Mouse (Mus musculus) ES-Bruce4 (cell line): Measurements from ENCODE around the gene Grm8. TPM values are rescaled to one million over a fixed set of nuclear protein-coding genes. Genes with fewer than 3 reads are reported as not detected.

Experiments
- H3K27ac ChIP-seq: 2 replicates; pipeline ENCODE4 v1.5.1; 2012; ENCODE audit warnings: low read length, inconsistent platforms; ENCODE audit not compliant: insufficient read depth
- H3K27me3 ChIP-seq: 2 replicates; pipeline ENCODE4 v1.6.1; 2012; ENCODE audit warnings: mild to moderate bottlenecking, low read length, inconsistent platforms; ENCODE audit not compliant: control insufficient read depth, poor library complexity, insufficient read depth, severe bottlenecking
- H3K36me3 ChIP-seq: 2 replicates; pipeline ENCODE4 v1.6.1; 2012; ENCODE audit warnings: inconsistent platforms, mild to moderate bottlenecking, low read length, moderate library complexity; ENCODE audit not compliant: control insufficient read depth, poor library complexity, insufficient read depth, severe bottlenecking
- H3K4me1 ChIP-seq: one replicate; pipeline ENCODE4 v1.8.1; 2011; ENCODE audit warnings: low read length; ENCODE audit not compliant: control insufficient read depth, insufficient read depth
- H3K4me3 ChIP-seq: 2 replicates; pipeline ENCODE4 v1.5.1; 2011; ENCODE audit warnings: low read depth, mild to moderate bottlenecking, low read length
- H3K9ac ChIP-seq: 2 replicates; pipeline ENCODE4 v1.6.1; 2012; ENCODE audit warnings: low read depth, mild to moderate bottlenecking, inconsistent platforms; ENCODE audit not compliant: poor library complexity, severe bottlenecking
- H3K9me3 ChIP-seq: replicated peaks from 2 replicates; pipeline ENCODE4 v1.6.1; 2012; ENCODE audit warnings: mild to moderate bottlenecking, low read length, inconsistent platforms; ENCODE audit not compliant: control insufficient read depth, poor library complexity, insufficient read depth, severe bottlenecking
- CTCF ChIP-seq: IDR thresholded peaks from one replicate; pipeline ENCODE4 v1.8.1; 2011; ENCODE audit warnings: low read depth, low read length
- EP300 ChIP-seq: IDR thresholded peaks from 2 replicates; pipeline ENCODE4 v1.6.1; 2011; ENCODE audit warnings: low read depth, low read length; ENCODE audit not compliant: insufficient read depth
- POLR2A ChIP-seq: IDR thresholded peaks from one replicate; pipeline ENCODE4 v1.8.1; 2011; ENCODE audit warnings: low read length; ENCODE audit not compliant: insufficient read depth
- polyA plus RNA-seq: library from polyadenylated mRNA; stranded (reverse); fragments of >200 nt; gene quantifications from 2 replicates; pipeline ENCODE4 v1.2.4, GENCODE M21; 2011; ENCODE audit warnings: low read depth; ENCODE audit not compliant: missing spikeins, insufficient read depth, insufficient read length

Grm8 gene
- polyA plus RNA-seq, 1 experiment = 1.9 TPM

DNA sequence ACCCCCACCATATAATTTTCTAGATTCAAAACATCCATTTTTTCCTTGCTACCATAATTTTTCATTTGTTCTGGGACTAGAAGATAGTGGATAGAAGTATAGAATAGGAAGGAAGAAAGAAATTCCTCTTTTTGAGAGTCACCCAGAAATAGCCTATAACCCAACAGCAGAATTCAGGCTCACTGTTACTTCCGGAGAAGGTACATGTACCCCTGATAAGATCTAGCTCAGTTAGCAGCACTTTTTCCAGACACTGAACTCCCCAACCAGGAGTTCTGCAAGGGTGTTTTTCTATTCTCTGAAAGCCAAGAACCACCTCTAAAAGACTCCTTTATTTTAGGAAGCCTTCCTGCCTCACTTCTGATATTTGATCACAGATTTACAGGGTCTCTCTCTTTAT lies 816.4 kb downstream of the Grm8 start:
- Histone ChIP-seq H3K27ac (no peak overlapping the region), H3K27me3 (no peaks in the 10 kb centered on the region; the same call in 1 of the 2 replicates), H3K4me1 (no peaks in the 10 kb centered on the region), H3K36me3 (no peaks in the 10 kb centered on the region), H3K4me3 (no peak overlapping the region), H3K9me3 (no peaks in the 10 kb centered on the region), H3K9ac (no peak overlapping the region)
- no peak for TF ChIP-seq POLR2A
- no peak for TF ChIP-seq EP300
- no peak for TF ChIP-seq CTCF

GRCm38 (mm10) chr6:27317422-27317821 lies 817.6 kb downstream of the Grm8 start:
- no peak overlapping the region for H3K9ac ChIP-seq
- no peaks in the 10 kb centered on the region for H3K9me3 ChIP-seq
- no peak overlapping the region for H3K27ac ChIP-seq
- TF ChIP-seq CTCF = no peak
- TF ChIP-seq POLR2A = no peak
- TF ChIP-seq EP300 = no peak
- H3K36me3 ChIP-seq = no peaks in the 10 kb centered on the region
- H3K4me3 ChIP-seq = no peak overlapping the region
- H3K27me3 ChIP-seq = no peaks in the 10 kb centered on the region; the same call in 1 of the 2 replicates
- no peaks in the 10 kb centered on the region for H3K4me1 ChIP-seq

GRCm38 (mm10) chr6:27316018-27316417 lies 819.0 kb downstream of the Grm8 start:
- no peak overlapping the region for H3K9ac ChIP-seq
- H3K4me3 ChIP-seq = no peak overlapping the region
- no peaks in the 10 kb centered on the region for H3K36me3 ChIP-seq
- no peaks in the 10 kb centered on the region for H3K4me1 ChIP-seq
- no peak overlapping the region for H3K27ac ChIP-seq
- TF ChIP-seq EP300 (no peak), POLR2A (no peak), CTCF (no peak)
- no peaks in the 10 kb centered on the region; the same call in 1 of the 2 replicates for H3K27me3 ChIP-seq
- no peaks in the 10 kb centered on the region for H3K9me3 ChIP-seq

DNA sequence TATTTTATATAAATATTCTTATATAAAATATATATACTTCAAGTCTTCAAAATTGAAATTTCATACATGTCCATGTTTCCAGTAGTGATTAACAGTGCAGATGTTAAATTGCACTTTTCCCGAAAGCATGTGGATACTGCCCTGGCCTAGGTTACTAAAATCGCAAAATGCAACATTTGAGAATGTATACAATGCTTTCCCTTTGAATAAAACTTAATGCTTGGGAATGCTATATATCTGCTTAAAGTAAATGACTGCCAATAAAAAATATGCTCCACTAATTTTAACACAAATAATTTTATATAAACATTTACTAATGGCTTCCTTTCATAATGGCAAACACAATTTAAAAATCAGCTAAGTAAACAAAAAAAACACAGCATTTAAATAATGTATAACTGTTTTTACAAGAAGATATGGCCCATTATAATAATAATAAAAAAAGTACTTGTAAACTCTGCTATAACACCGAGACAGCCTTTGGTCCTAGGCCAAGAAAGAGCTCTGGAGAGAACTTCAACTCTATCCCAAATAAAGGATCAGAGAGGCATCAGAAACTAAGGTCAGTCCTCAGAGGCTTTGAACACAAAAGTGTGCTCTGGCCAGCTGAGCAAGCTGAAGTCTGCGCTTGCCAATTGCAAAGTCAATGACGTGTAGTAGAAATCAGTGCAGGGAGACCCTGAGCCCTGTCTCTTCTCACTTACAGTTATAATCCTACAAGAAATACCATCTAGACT lies 820.5 kb downstream of the Grm8 start:
- Histone ChIP-seq H3K27ac (no peak overlapping the region), H3K4me3 (no peak overlapping the region), H3K27me3 (no peaks in the 10 kb centered on the region; the same call in 1 of the 2 replicates), H3K9ac (no peak overlapping the region), H3K4me1 (no peaks in the 10 kb centered on the region), H3K36me3 (no peaks in the 10 kb centered on the region), H3K9me3 (no peaks in the 10 kb centered on the region)
- TF ChIP-seq CTCF (no peak), EP300 (no peak), POLR2A (no peak)

DNA sequence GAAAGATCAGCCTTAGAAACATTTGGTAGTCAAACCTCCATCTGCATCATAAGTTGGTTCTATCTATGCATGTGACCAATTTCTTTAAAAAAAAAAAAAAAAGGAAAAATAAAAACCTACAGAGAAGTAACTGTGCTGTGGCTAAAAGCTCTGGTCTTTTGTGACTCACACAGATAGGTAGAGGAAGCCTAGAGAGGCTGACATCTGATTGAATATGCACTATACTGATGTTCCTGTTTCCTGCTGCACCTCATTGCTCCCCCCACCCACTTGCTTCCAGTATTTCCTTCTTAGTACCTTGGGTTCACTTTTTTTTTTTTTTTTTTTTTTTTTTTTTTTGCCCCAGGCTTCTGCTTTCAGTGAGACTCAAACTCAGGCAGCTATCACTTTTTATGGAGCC lies 824.6 kb downstream of the Grm8 start:
- H3K4me3 ChIP-seq = no peak overlapping the region
- TF ChIP-seq EP300 (no peak), CTCF (no peak), POLR2A (no peak)

DNA sequence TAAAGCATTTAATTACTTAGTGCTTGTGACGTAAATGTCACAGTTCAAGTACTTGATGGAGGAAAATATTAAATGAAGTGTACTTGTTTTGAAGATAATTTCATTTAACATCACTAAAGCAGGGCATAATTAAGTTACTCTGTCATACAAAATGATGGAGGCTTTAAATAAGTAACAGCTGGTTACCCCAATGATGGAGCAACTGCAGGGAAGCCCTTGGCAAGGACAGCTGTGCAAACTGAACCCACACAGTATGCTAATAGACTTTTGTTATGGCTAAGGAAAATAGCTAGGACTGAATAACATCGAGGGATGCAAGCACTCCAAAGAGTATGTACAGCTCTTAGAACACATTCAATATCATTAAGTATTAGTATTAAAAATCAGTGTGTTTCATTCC lies 829.6 kb downstream of the Grm8 start:
- no peaks in the 10 kb centered on the region for H3K36me3 ChIP-seq
- TF ChIP-seq EP300 (no peak), POLR2A (no peak), CTCF (no peak)
- no peaks in the 10 kb centered on the region for H3K9me3 ChIP-seq
- no peaks in the 10 kb centered on the region for H3K4me1 ChIP-seq
- H3K27ac ChIP-seq = no peak overlapping the region
- no peak overlapping the region for H3K4me3 ChIP-seq
- no peak overlapping the region for H3K9ac ChIP-seq
- H3K27me3 ChIP-seq = no peaks in the 10 kb centered on the region

More for the DNA sequence above, 824.6 kb downstream of the Grm8 start:
- H3K27me3 ChIP-seq = no peaks in the 10 kb centered on the region; the same call in 1 of the 2 replicates
- no peaks in the 10 kb centered on the region for H3K9me3 ChIP-seq
- no peaks in the 10 kb centered on the region for H3K36me3 ChIP-seq
- no peaks in the 10 kb centered on the region for H3K4me1 ChIP-seq
- H3K27ac ChIP-seq = no peak overlapping the region
- no peak overlapping the region for H3K9ac ChIP-seq
